Mouse (Mus musculus) lung, adult 2 months (tissue): Measurements from ENCODE around the gene Mrpl23. TPM values are rescaled to one million over a fixed set of nuclear protein-coding genes. Genes with fewer than 3 reads are reported as not detected.

Experiments used
- DNase-seq: peaks from one replicate; pipeline ENCODE4 v3.0.0; 2022
- H3K4me1 ChIP-seq: fragments of 200-500 bp; 2 replicates; pipeline ENCODE4 v1.6.1; 2011; ENCODE audit warnings: low read length; ENCODE audit not compliant: control insufficient read depth, insufficient read depth
- H3K4me3 ChIP-seq: fragments of 200-500 bp; replicated peaks from 2 replicates; pipeline ENCODE3; 2011; ENCODE audit warnings: low read depth, mild to moderate bottlenecking, control low read depth, low read length; ENCODE audit errors: extremely low read depth
- CTCF ChIP-seq: fragments of 200-500 bp; IDR thresholded peaks from 2 replicates; pipeline ENCODE4 v1.5.1; 2011; ENCODE audit warnings: mild to moderate bottlenecking, low read length, control low read depth; ENCODE audit not compliant: insufficient read depth
- POLR2A ChIP-seq: fragments of 200-500 bp; IDR thresholded peaks from 2 replicates; pipeline ENCODE4 v1.6.1; 2011; ENCODE audit warnings: low read depth, mild to moderate bottlenecking, control low read depth, low read length, borderline replicate concordance; ENCODE audit errors: extremely low read depth
- WGBS: fragments of 180-500 bp; shearing (Covaris S2); methylation state at CpG from one replicate; pipeline ENCODE4 v1.1.7; 2018; 5-methylcytosine and 5-hydroxymethylcytosine counted together
- polyA plus RNA-seq: library from polyadenylated mRNA; depleted of rRNA; stranded (reverse); fragments of >200 nt; gene quantifications from 2 replicates; pipeline ENCODE4 v1.2.3, GENCODE M21; 2012

The Mrpl23 gene
- polyA plus RNA-seq, 1 experiment, result 10.3 TPM

- H3K4me1 ChIP-seq, result no peaks in the 10 kb centered on the region
- H3K4me3 ChIP-seq, result no peak overlapping the region
- no peak for TF ChIP-seq CTCF
- no peak for TF ChIP-seq POLR2A
- DNase-seq, result no peak
- 75% methylated on average over 2 of the region's 2 CpGs for WGBS
These were observed 23.6 kb downstream of the Mrpl23 start for GRCm38 (mm10) chr7:142556089-142556476.

GRCm38 (mm10) chr7:142557696-142558095 lies 25.2 kb downstream of the Mrpl23 start:
- no peak for DNase-seq
- WGBS, result 64% methylated on average over 6 of the region's 6 CpGs
- Histone ChIP-seq H3K4me3 (no peak overlapping the region), H3K4me1 (no peaks in the 10 kb centered on the region)
- TF ChIP-seq POLR2A, result no peak
- no peak for TF ChIP-seq CTCF

DNA sequence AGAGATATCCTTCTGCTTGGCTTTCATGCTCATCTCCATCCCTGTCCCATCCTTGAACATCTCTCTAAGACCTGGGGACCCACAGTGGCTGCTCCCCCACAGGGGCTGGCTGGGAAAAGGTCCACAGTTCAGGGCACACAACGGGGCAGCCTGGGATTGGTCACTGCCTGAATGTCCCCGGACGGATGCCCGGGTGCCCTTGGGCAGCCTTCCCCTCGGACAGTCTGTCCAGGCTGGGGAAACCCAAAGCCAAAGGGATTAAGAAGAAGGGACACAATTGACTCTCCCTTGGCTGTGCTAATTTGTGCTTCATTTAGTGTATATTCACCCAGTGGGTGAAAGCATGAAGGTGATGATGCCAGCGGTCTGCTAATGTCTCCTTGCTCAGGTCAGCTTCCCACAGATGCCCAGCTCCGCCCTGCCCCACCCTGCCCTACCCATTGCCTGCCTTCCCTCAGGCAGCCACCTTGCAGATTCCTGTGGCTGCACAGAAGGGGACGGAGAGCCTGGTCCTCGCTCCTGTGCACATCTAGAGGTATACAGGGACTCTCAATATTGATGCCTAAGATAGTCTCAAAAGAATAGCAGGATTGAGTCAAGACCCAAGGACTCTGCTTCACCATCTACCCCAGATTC lies 26.1 kb downstream of the Mrpl23 start:
- no peaks in the 10 kb centered on the region for H3K4me1 ChIP-seq
- DNase-seq, result no peak
- TF ChIP-seq POLR2A, result no peak
- no peak for TF ChIP-seq CTCF
- no peak overlapping the region for H3K4me3 ChIP-seq
- WGBS, result 94% methylated on average over 9 of the region's 9 CpGs

DNA sequence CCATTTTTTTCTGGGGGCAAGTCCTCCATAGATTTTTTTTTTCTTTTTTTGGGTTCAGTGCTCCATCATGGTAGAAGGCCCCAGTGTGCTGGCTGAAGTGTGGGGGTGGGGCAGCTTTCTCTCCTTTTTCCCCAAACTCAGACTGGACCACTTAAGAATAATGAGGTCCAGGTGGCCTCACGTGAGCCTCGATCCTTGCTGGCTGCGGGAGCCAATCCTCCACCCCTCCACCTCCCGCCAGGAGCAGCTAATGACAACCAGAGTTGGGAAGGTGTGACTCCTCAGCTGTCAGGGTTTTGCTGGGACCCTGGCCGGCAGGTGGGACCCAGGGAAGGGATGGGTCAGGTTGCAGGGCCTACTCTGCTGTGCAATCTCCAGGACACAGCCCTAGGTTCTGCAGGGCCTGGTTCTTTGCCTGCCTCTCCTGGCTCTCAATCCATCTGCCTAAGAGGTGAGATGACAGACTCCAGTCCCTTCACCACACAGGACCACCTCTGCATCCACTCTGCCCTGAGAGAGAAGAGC lies 27.2 kb downstream of the Mrpl23 start:
- no peak for DNase-seq
- WGBS, result 75% methylated on average over 5 of the region's 5 CpGs
- Histone ChIP-seq H3K4me1 (no peaks in the 10 kb centered on the region), H3K4me3 (no peak overlapping the region)
- TF ChIP-seq POLR2A (no peak), CTCF (no peak)

- H3K4me1 ChIP-seq, result no peaks in the 10 kb centered on the region
- WGBS, result 48% methylated on average over 18 of the region's 18 CpGs
- no peak overlapping the region for H3K4me3 ChIP-seq
- DNase-seq, result no peak
- no peak for TF ChIP-seq CTCF
- no peak for TF ChIP-seq POLR2A
These were observed 28.7 kb downstream of the Mrpl23 start for GRCm38 (mm10) chr7:142560942-142561855.

- 67% methylated on average over 4 of the region's 4 CpGs for WGBS
- no peak for DNase-seq
- Histone ChIP-seq H3K4me3 (no peak overlapping the region), H3K4me1 (no peaks in the 10 kb centered on the region)
- TF ChIP-seq POLR2A (no peak), CTCF (no peak)
These were observed 29.4 kb downstream of the Mrpl23 start for GRCm38 (mm10) chr7:142561856-142562404.

DNA sequence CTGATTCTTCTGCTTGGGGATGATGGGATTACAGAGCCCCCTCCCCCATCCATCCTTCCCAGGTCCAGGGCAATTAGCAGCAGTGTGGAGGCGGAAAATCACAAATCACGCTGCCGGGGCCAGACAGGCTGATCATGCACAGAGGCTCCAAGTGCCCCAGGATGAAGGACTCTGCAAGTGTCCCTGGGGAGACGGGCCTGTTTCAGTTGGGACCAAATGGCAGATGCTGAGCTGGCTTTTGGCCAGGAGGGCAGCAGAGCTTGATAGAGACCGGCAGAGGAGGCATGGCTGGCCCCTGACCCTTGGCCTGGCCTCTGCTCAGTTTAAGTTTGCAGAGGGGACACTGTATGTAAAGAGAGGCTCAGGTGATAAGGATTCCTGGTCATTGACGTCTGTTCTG lies 30.7 kb downstream of the Mrpl23 start:
- no peak for DNase-seq
- 77% methylated on average over 6 of the region's 6 CpGs for WGBS
- no peaks in the 10 kb centered on the region for H3K4me1 ChIP-seq
- no peak for TF ChIP-seq CTCF
- TF ChIP-seq POLR2A, result no peak
- H3K4me3 ChIP-seq, result no peak overlapping the region

DNA sequence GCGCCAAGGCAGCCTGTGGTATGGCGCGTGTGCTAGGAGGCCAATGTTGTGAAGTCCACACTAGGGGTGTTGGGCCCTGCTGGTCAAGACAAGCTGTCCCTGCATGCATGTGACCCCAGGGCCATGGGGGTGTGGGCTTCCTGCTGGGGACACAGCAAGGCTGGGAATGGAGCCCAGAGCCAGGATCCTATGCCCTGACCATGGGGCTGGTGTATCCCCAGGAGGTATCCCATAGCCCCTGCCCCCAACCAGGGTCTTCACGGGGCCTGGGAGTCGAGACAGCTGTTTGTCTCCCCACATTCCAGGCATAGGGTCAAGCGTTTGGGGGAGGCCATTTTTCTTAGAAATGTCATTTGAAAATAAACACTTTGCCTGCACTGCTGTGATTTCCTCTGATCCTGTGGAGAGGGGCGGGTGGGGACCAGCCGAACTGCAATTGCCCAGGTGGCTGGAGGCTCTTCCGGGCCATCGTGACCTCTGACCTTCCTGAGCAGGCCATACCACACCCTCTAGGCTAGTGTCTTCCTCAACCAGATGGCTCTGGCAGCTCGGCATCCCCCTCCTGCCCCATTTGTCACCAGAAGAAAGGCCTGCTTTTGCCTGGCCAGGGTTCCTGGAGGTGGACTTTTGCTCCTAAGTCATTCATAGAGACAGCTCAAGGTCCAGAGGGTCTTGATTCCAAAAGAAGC lies 32.6 kb downstream of the Mrpl23 start:
- no peaks in the 10 kb centered on the region for H3K4me1 ChIP-seq
- 49% methylated on average over 11 of the region's 11 CpGs for WGBS

GRCm38 (mm10) chr7:142566512-142566911 lies 34.0 kb downstream of the Mrpl23 start:
- 66% methylated on average over 9 of the region's 9 CpGs for WGBS
- no peaks in the 10 kb centered on the region for H3K4me1 ChIP-seq
- H3K4me3 ChIP-seq, result no peak overlapping the region
- no peak for DNase-seq
- TF ChIP-seq POLR2A (no peak), CTCF (no peak)

More for the DNA sequence above, 32.6 kb downstream of the Mrpl23 start:
- DNase-seq, result no peak
- H3K4me3 ChIP-seq, result no peak overlapping the region
- TF ChIP-seq CTCF, result no peak
- no peak for TF ChIP-seq POLR2A
